22 mouse cellular contexts compared by ENCODE assay signal in the genomic region with DNA sequence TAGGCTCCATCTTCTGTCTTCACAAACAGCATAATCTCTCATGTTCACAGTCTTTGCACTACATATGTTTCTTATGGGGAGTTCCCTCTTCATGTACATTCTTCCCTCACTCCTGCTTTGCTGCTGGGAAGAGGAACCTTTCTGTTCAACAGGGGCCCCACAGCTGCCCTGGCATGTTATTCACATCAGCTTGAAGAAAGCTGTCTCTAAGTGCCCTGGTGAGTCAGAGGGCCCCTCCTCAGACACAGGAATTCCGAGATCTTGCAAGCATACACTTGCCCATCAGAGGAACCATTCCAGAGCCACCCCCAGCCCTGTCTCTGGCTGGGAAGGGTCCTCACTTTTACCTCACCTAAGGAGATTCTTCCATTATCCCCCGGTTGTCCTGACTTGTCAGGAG.
A peak's percentile ranks its signal among the peaks of the same experiment; 100 is the strongest.
DNase-seq lines count a peak whose midpoint lies in the region; ATAC-seq and TF ChIP-seq lines count a peak whose summit lies in the region.
"Had no signal": no experiment of that assay in that cellular context is flagged by ENCODE, and none has a peak within 500 bp of the region (broad histone marks: within the 10 kb centered on the region; RNA-seq: fewer than 3 reads in every experiment).

No protein-coding gene starts in this region.

- H3K4me3 ChIP-seq in C2C12 (ENCODE audit: insufficient read depth, poor library complexity, severe bottlenecking), result no peak overlapping the region
- H3K4me3 ChIP-seq in embryonic facial prominence, embryonic 14.5 days (ENCODE audit: low read depth, low read length), result no peak overlapping the region
- H3K4me3 ChIP-seq in stomach, embryonic 15.5 days (replicated peaks), result no peak overlapping the region
- H3K4me3 ChIP-seq: forebrain, embryonic 10.5 days; liver, embryonic 12.5 days; neural tube, embryonic 13.5 days had no signal

- no peak for TF ChIP-seq CTCF in C2C12 (IDR thresholded peaks at IDR 0.05; ENCODE audit: control insufficient read depth, insufficient read depth, insufficient read length)

- H3ac ChIP-seq in C2C12 (ENCODE audit: control insufficient read depth, insufficient read length, low read depth), result no peak overlapping the region

- H3K4me1 ChIP-seq in embryonic facial prominence, embryonic 14.5 days (ENCODE audit: control insufficient read depth, insufficient read depth, low read length), result peaks cover 24% of the 10 kb centered on the region
- H3K4me1 ChIP-seq in stomach, embryonic 15.5 days, result no peaks in the 10 kb centered on the region
- H3K4me1 ChIP-seq: liver, embryonic 12.5 days; neural tube, embryonic 13.5 days had no signal

- H3K4me2 ChIP-seq in embryonic facial prominence, embryonic 14.5 days (ENCODE audit: low read depth, low read length), result no peak overlapping the region
- no peak overlapping the region for H3K4me2 ChIP-seq in stomach, embryonic 15.5 days
- H3K4me2 ChIP-seq: hindbrain, embryonic 14.5 days; liver, embryonic 12.5 days; neural tube, embryonic 13.5 days had no signal

- no peaks in the 10 kb centered on the region for H3K79me3 ChIP-seq in C2C12 (ENCODE audit: low read depth)

- peak; percentile 69 for DNase-seq in 3T3-L1 (ENCODE audit: low read depth, low spot score)
- DNase-seq in embryonic facial prominence, embryonic 14.5 days (ENCODE audit: low spot score), result peak; percentile 84
- DNase-seq in thymus, postnatal 10 days (ENCODE audit: low spot score in 2 of 2), result no peak
- DNase-seq in T-cell, adult 2 months (ENCODE audit: low spot score), result no peak
- DNase-seq in layer of hippocampus, postnatal 25 days (ENCODE audit: extremely low spot score in 1 of 2, low spot score in 1 of 2), result no peak
- DNase-seq: adrenal gland, postnatal 25 days; cerebellum, adult 9-10 months; gastrocnemius, postnatal 14 days; heart, adult 18-20 months; kidney, adult 2 months; lung, adult 18-20 months; midbrain, embryonic 14.5 days; retina, postnatal 1 day had no signal

- no peaks in the 10 kb centered on the region for H3K27me3 ChIP-seq in C2C12 (ENCODE audit: control insufficient read depth, insufficient read depth, insufficient read length)
- no peaks in the 10 kb centered on the region for H3K27me3 ChIP-seq in embryonic facial prominence, embryonic 14.5 days (replicated peaks; ENCODE audit: control insufficient read depth, insufficient read depth, low read length)
- no peaks in the 10 kb centered on the region for H3K27me3 ChIP-seq in stomach, embryonic 15.5 days (replicated peaks)
- H3K27me3 ChIP-seq: liver, embryonic 12.5 days; neural tube, embryonic 13.5 days had no signal

- H3K27ac ChIP-seq in embryonic facial prominence, embryonic 14.5 days (replicated peaks; ENCODE audit: low read depth, low read length), result peak overlapping the region; percentile 12; the same call in 1 of the 2 replicates
- H3K27ac ChIP-seq in stomach, embryonic 15.5 days, result peak overlapping the region; percentile 49
- H3K27ac ChIP-seq: forebrain, embryonic 10.5 days; hindbrain, embryonic 14.5 days; kidney, postnatal 0 days; liver, embryonic 12.5 days; neural tube, embryonic 13.5 days had no signal

- ATAC-seq in embryonic facial prominence, embryonic 14.5 days (ENCODE audit: low read depth), result peak; percentile 77
- peak; percentile 27; the same call in 1 of the 2 replicates for ATAC-seq in stomach, embryonic 15.5 days (ENCODE audit: insufficient read depth, low FRiP score, low read depth)
- ATAC-seq: forebrain, embryonic 16.5 days; inflammation-experienced regulatory T-cells, adult 6 months; liver, embryonic 12.5 days had no signal

- H3K9me3 ChIP-seq in embryonic facial prominence, embryonic 14.5 days (ENCODE audit: control insufficient read depth, low read length), result no peaks in the 10 kb centered on the region
- H3K9me3 ChIP-seq in stomach, embryonic 15.5 days, result no peaks in the 10 kb centered on the region
- H3K9me3 ChIP-seq: forebrain, embryonic 10.5 days; liver, embryonic 12.5 days; neural tube, embryonic 13.5 days had no signal

- H3K9ac ChIP-seq in embryonic facial prominence, embryonic 14.5 days (ENCODE audit: low read depth, low read length), result no peak overlapping the region
- H3K9ac ChIP-seq in stomach, embryonic 15.5 days, result no peak overlapping the region
- H3K9ac ChIP-seq: hindbrain, embryonic 14.5 days; liver, embryonic 12.5 days; neural tube, embryonic 13.5 days had no signal

- H3K36me3 ChIP-seq in C2C12 (ENCODE audit: control insufficient read depth, insufficient read depth), result no peaks in the 10 kb centered on the region
- H3K36me3 ChIP-seq in embryonic facial prominence, embryonic 14.5 days (ENCODE audit: control insufficient read depth, insufficient read depth, low read length), result no peaks in the 10 kb centered on the region
- H3K36me3 ChIP-seq in stomach, embryonic 15.5 days, result no peaks in the 10 kb centered on the region
- H3K36me3 ChIP-seq: forebrain, embryonic 10.5 days; liver, embryonic 12.5 days; neural tube, embryonic 13.5 days had no signal

- 62% methylated on average over 2 of the region's 2 CpGs for WGBS in embryonic facial prominence, embryonic 14.5 days
- WGBS in stomach, embryonic 15.5 days, result 56% methylated on average over 2 of the region's 2 CpGs

- H3K79me2 ChIP-seq in C2C12 (ENCODE audit: control insufficient read depth, insufficient read depth), result no peaks in the 10 kb centered on the region

TF ChIP-seq in C2C12, 6 proteins besides CTCF, POLR2A, EP300 and RAD21:
- TF ChIP-seq FOSL1 (IDR thresholded peaks at IDR 0.05; ENCODE audit: insufficient read depth, low read length, poor library complexity, severe bottlenecking) (peak; percentile 3), CEBPB (IDR thresholded peaks at IDR 0.05; ENCODE audit: low read depth) (no peak), MYOD1 (IDR thresholded peaks at IDR 0.05; ENCODE audit: control insufficient read depth, insufficient read length, low read depth) (peak; percentile 82)

Comparison
In these comparisons a context has a peak if more than half of its experiments do, and no peak if none do; other contexts are left out.
1. DNase-seq: peak in 3T3-L1 (single experiment) and embryonic facial prominence, embryonic 14.5 days (single experiment); none in thymus, postnatal 10 days (0 of 2), T-cell, adult 2 months (single experiment) and layer of hippocampus, postnatal 25 days (0 of 2).